Mouse (Mus musculus) CH12.LX (cell line): ENCODE results near the gene Pef1. TPM values are rescaled to one million over a fixed set of nuclear protein-coding genes. Genes with fewer than 3 reads are reported as not detected.

Experiments used
- DNase-seq: peaks from one replicate; pipeline ENCODE4 v3.0.0-alpha.2; 2013; ENCODE audit errors: extremely low read depth
- H3K27ac ChIP-seq: 2 replicates; pipeline ENCODE4 v1.5.1; 2012; ENCODE audit warnings: low read depth, mild to moderate bottlenecking, control low read depth, moderate library complexity; ENCODE audit not compliant: insufficient read depth
- H3K27me3 ChIP-seq: replicated peaks from 2 replicates; pipeline ENCODE3; 2012; ENCODE audit warnings: inconsistent platforms
- H3K36me3 ChIP-seq, 2 experiments: replicated peaks in 1 of 2; 2 replicates each; pipeline versions ENCODE3 to v1.6.1; 2012; ENCODE audit warnings: inconsistent platforms in 1 of 2, low read length in 1 of 2, mild to moderate bottlenecking in 1 of 2, mixed read lengths in 1 of 2, moderate library complexity in 1 of 2; ENCODE audit not compliant: control insufficient read depth in 1 of 2, insufficient read depth in 1 of 2
- H3K4me1 ChIP-seq, 2 experiments: 2 replicates each; pipeline ENCODE4 v1.6.1; 2012; ENCODE audit warnings: inconsistent platforms in 1 of 2, moderate library complexity in 1 of 2; ENCODE audit not compliant: insufficient read depth in 2 of 2, control insufficient read depth in 1 of 2
- H3K4me2 ChIP-seq: 2 replicates; pipeline ENCODE4 v1.6.1; 2012; ENCODE audit warnings: low read depth, mild to moderate bottlenecking, control low read depth; ENCODE audit not compliant: poor library complexity, insufficient read depth, severe bottlenecking
- H3K4me3 ChIP-seq, 3 experiments: fragments of 150-350 bp in 1 of 3; sonication (generic) in 1 of 3; replicated peaks in 1 of 3; 2 replicates each; pipeline versions ENCODE3 to v1.5.1; 2011 to 2012; ENCODE audit warnings: low read depth in 2 of 3, low read length in 2 of 3, mild to moderate bottlenecking in 2 of 3, moderate library complexity in 2 of 3, control low read depth in 1 of 3, improper control_type of control experiment in 1 of 3, inconsistent platforms in 1 of 3, mixed read lengths in 1 of 3; ENCODE audit not compliant: poor library complexity in 1 of 3
- H3K79me2 ChIP-seq: replicated peaks from 2 replicates; pipeline ENCODE4 v1.6.1; 2012; ENCODE audit warnings: mild to moderate bottlenecking, moderate library complexity; ENCODE audit not compliant: control insufficient read depth, poor library complexity, insufficient read depth, severe bottlenecking; ENCODE audit errors: extremely low read depth
- H3K9ac ChIP-seq: 2 replicates; pipeline ENCODE4 v1.6.1; 2012; ENCODE audit warnings: low read depth, mild to moderate bottlenecking, control low read depth, moderate library complexity; ENCODE audit not compliant: insufficient read depth
- H3K9me3 ChIP-seq: replicated peaks from 2 replicates; pipeline ENCODE3; 2012; ENCODE audit warnings: low read length, inconsistent platforms, mixed read lengths
- BHLHE40 ChIP-seq: IDR thresholded peaks from 2 replicates; pipeline ENCODE4 v1.6.1; 2011; ENCODE audit warnings: mild to moderate bottlenecking, low read depth, low read length, improper control_type of control experiment
- CTCF ChIP-seq, 2 experiments: IDR thresholded peaks in 1 of 2; conservative IDR thresholded peaks in 1 of 2; 2 replicates each; pipeline ENCODE4 v1.5.1; 2011 to 2012; ENCODE audit warnings: low read depth in 2 of 2, low read length in 2 of 2, improper control_type of control experiment in 1 of 2, inconsistent platforms in 1 of 2, mild to moderate bottlenecking in 1 of 2, moderate library complexity in 1 of 2
- E2F4 ChIP-seq: IDR thresholded peaks from 2 replicates; pipeline ENCODE4 v1.6.1; 2011; ENCODE audit warnings: low read depth, low read length, improper control_type of control experiment; ENCODE audit not compliant: insufficient replicate concordance
- ETS1 ChIP-seq: conservative IDR thresholded peaks from 2 replicates; pipeline ENCODE4 v1.6.1; 2012; ENCODE audit warnings: low read depth, mild to moderate bottlenecking, inconsistent platforms, low read length, improper control_type of control experiment, moderate library complexity
- GABPA ChIP-seq: IDR thresholded peaks from 2 replicates; pipeline ENCODE4 v1.6.1; 2012; ENCODE audit warnings: low read depth, low read length, improper control_type of control experiment, inconsistent platforms; ENCODE audit not compliant: insufficient replicate concordance
- IRF4 ChIP-seq: IDR thresholded peaks from 2 replicates; pipeline ENCODE4 v1.6.1; 2014; ENCODE audit warnings: low read depth, mild to moderate bottlenecking, inconsistent platforms, low read length, improper control_type of control experiment
- JUN ChIP-seq: IDR thresholded peaks from 2 replicates; pipeline ENCODE4 v1.6.1; 2011; ENCODE audit warnings: low read depth, mild to moderate bottlenecking, low read length, improper control_type of control experiment, moderate library complexity; ENCODE audit not compliant: insufficient read depth
- JUND ChIP-seq: conservative IDR thresholded peaks from 2 replicates; pipeline ENCODE4 v1.6.1; 2011; ENCODE audit warnings: low read depth, low read length, improper control_type of control experiment
- KAT2A ChIP-seq: IDR thresholded peaks from 2 replicates; pipeline ENCODE4 v1.6.1; 2012; ENCODE audit warnings: low read length, improper control_type of control experiment, inconsistent platforms; ENCODE audit not compliant: insufficient replicate concordance
- MAX ChIP-seq: IDR thresholded peaks from 2 replicates; pipeline ENCODE4 v1.6.1; 2011; ENCODE audit warnings: low read length, improper control_type of control experiment
- MYC ChIP-seq: IDR thresholded peaks from 2 replicates; pipeline ENCODE4 v1.6.1; 2011; ENCODE audit warnings: low read depth, mild to moderate bottlenecking, improper control_type of control experiment, low read length
- NRF1 ChIP-seq: IDR thresholded peaks from 2 replicates; pipeline ENCODE4 v1.6.1; 2014; ENCODE audit warnings: low read depth, mild to moderate bottlenecking, inconsistent platforms, low read length, improper control_type of control experiment, moderate library complexity
- PAX5 ChIP-seq: IDR thresholded peaks from 2 replicates; pipeline ENCODE4 v1.6.1; 2012; ENCODE audit warnings: low read length, inconsistent platforms, mixed read lengths
- POLR2A ChIP-seq: IDR thresholded peaks from 2 replicates; pipeline ENCODE4 v1.6.1; 2011; ENCODE audit warnings: low read depth, mild to moderate bottlenecking, improper control_type of control experiment, low read length
- POLR2AphosphoS2 ChIP-seq: IDR thresholded peaks from 2 replicates; pipeline ENCODE4 v1.6.1; 2011; ENCODE audit warnings: low read depth, low read length, improper control_type of control experiment
- RAD21 ChIP-seq: IDR thresholded peaks from 2 replicates; pipeline ENCODE4 v1.6.1; 2011; ENCODE audit warnings: low read depth, mild to moderate bottlenecking, low read length, improper control_type of control experiment, moderate library complexity
- RCOR1 ChIP-seq: conservative IDR thresholded peaks from 2 replicates; pipeline ENCODE4 v1.6.1; 2012; ENCODE audit warnings: low read depth, mild to moderate bottlenecking, inconsistent platforms, low read length, improper control_type of control experiment
- SIN3A ChIP-seq: IDR thresholded peaks from 2 replicates; pipeline ENCODE4 v1.6.1; 2012; ENCODE audit warnings: low read length, improper control_type of control experiment, inconsistent platforms
- TBP ChIP-seq: conservative IDR thresholded peaks from 2 replicates; pipeline ENCODE4 v1.6.1; 2011; ENCODE audit warnings: low read depth, low read length, improper control_type of control experiment
- TCF12 ChIP-seq: IDR thresholded peaks from 2 replicates; pipeline ENCODE4 v1.6.1; 2014; ENCODE audit warnings: low read depth, mild to moderate bottlenecking, inconsistent platforms, low read length, improper control_type of control experiment
- USF2 ChIP-seq: conservative IDR thresholded peaks from 2 replicates; pipeline ENCODE4 v1.6.1; 2011; ENCODE audit warnings: low read depth, low read length, improper control_type of control experiment
- ZC3H11A ChIP-seq: IDR thresholded peaks from 2 replicates; pipeline ENCODE4 v1.6.1; 2012; ENCODE audit warnings: low read depth, mild to moderate bottlenecking, inconsistent platforms, low read length, improper control_type of control experiment
- ZKSCAN1 ChIP-seq: IDR thresholded peaks from 2 replicates; pipeline ENCODE4 v1.6.1; 2012; ENCODE audit warnings: low read depth, inconsistent platforms, low read length, improper control_type of control experiment, borderline replicate concordance
- ZNF384 ChIP-seq: IDR thresholded peaks from 2 replicates; pipeline ENCODE4 v1.6.1; 2012; ENCODE audit warnings: low read depth, low read length, improper control_type of control experiment, inconsistent platforms
- dilution Hi-C: fragments of 300-500 bp; cut with MboI; formaldehyde crosslinking; loops from 2 replicates; pipeline ENCODE4 v1.14.3; 2020; ENCODE audit warnings: low sequenced_read_pairs; ENCODE audit not compliant: extremely low pct_unique_long_range_greater_than_20kb, extremely low pct_ligation_motif_present
- in situ Hi-C: fragments of 300-500 bp; cut with MboI; formaldehyde crosslinking; loops from 3 replicates; pipeline ENCODE4 v1.14.3; 2019; ENCODE audit warnings: low sequenced_read_pairs, low pct_ligation_motif_present, low pct_unique_long_range_greater_than_20kb, mixed read lengths
- polyA plus RNA-seq: library from polyadenylated mRNA; unstranded; fragments of >175 nt; gene quantifications from 2 replicates; pipeline ENCODE4 v1.2.1, GENCODE M21; 2012; ENCODE audit warnings: low read depth; ENCODE audit not compliant: insufficient read length
- total RNA-seq, 2 experiments: library from RNA; depleted of rRNA; stranded (reverse); fragments of 300-350 nt in 1 of 2; fragments of >200 nt in 1 of 2; gene quantifications; 2 replicates each; pipeline ENCODE4 v1.2.3; 2012 to 2014

Pef1 gene
- total and polyA plus RNA-seq, 3 experiments, result 26.2 to 38.6 (median 32.5) TPM

DNA sequence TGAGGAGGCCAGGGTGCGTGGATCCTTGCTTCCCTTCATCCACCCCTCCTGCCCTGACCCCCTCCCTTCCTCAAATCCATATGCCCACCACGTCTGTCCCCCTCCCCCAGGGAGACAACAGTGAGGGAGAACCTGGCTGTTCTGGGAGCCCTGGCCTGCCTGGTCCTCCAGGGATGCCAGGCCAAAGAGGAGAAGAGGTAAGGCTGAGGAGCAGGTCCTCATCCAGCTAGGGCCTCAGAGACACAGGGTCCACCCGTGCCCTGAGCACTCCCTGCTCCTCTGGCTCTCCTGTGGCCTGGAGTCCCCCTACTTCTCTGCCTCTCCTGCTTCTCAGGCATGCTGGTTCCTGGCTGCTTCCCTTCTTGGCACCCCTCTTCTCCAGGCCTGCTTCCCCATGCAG lies 22.8 kb upstream of the Pef1 start:
- no peak for DNase-seq
- Histone ChIP-seq H3K27ac (no peak overlapping the region), H3K9me3 (no peaks in the 10 kb centered on the region), H3K36me3 (no peaks in the 10 kb centered on the region), H3K4me3 (no peak overlapping the region), H3K4me2 (no peak overlapping the region), H3K27me3 (peaks cover 97% of the 10 kb centered on the region), H3K4me1 (no peaks in the 10 kb centered on the region), H3K9ac (no peak overlapping the region), H3K79me2 (no peaks in the 10 kb centered on the region)
- in situ Hi-C loops (loop anchor here (25.0 kb wide), 2 partner anchors 292 to 367 kb away; no protein-coding TSS in a partner anchor), dilution Hi-C loops (no loop called here)
- TF ChIP-seq MYC, result no peak
- no peak for TF ChIP-seq ZKSCAN1
- TF ChIP-seq KAT2A, result no peak
- no peak for TF ChIP-seq E2F4
- no peak for TF ChIP-seq USF2
- TF ChIP-seq SIN3A, result no peak
- no peak for TF ChIP-seq JUN
- TF ChIP-seq ZNF384, result no peak
- TF ChIP-seq POLR2AphosphoS2, result no peak
- TF ChIP-seq TBP, result no peak
- TF ChIP-seq POLR2A, result no peak
- TF ChIP-seq PAX5, result no peak
- TF ChIP-seq BHLHE40, result no peak
- TF ChIP-seq ETS1, result no peak
- no peak for TF ChIP-seq JUND
- no peak for TF ChIP-seq ZC3H11A

DNA sequence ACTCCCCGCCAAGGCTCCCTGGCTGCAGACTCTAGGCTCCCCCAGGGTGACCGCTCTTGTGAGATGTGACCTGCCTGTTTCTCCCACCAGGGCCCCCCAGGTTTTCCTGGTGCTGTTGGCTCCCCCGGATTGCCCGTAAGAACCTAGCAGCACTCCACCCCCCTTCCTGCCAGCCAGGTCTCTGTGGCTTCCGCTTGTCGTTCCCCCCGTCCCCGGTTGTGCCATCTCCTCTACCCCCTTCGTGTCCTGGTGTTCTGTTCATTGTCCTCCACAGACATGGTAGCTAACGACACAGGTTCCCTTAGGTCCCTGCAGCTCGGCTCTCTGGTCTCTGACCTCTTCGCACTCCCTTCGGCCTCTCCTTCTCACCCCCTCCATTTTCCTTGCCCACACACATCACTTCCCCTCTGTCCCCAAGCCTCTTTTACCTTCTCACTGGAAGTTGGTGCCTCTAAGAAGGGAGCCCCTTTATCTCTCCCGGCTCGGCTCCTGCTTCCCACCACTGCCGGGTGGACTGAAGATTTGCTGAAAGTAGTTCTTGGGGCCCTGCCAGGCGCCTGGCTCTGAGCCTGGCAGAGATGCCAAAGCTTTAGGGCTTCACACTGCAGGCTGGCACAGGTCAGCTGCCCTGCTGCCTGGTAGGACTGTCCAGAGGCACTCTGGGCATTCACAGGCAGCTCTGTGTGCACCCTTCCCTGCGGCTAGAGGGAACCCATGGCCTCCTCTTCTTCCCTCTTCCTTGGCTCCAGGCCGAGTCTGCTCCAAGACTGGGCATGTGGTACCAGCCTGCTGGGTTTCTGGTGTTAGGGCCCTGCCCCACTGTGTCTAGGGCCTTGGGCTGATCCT lies 20.8 kb upstream of the Pef1 start:
- H3K36me3 ChIP-seq, result no peaks in the 10 kb centered on the region
- dilution Hi-C loops (no loop called here), in situ Hi-C loops (loop anchor here (25.0 kb wide), 2 partner anchors 294 to 369 kb away; no protein-coding TSS in a partner anchor)
- no peaks in the 10 kb centered on the region for H3K4me1 ChIP-seq
- TF ChIP-seq ZC3H11A (no peak), IRF4 (no peak), RCOR1 (no peak), NRF1 (no peak), MAX (no peak), POLR2A (no peak), TCF12 (no peak), RAD21 (no peak), POLR2AphosphoS2 (no peak), CTCF (conservative IDR thresholded peaks at IDR 0.05 in 1 of 2, IDR thresholded peaks at IDR 0.05 in 1 of 2; ENCODE audit: low read depth in 2 of 2, low read length in 2 of 2) (no peak), ZNF384 (no peak), GABPA (no peak)
- H3K9ac ChIP-seq, result no peak overlapping the region
- no peak overlapping the region for H3K27ac ChIP-seq
- no peak overlapping the region for H3K4me2 ChIP-seq
- no peak for DNase-seq
- no peak overlapping the region for H3K4me3 ChIP-seq
- no peaks in the 10 kb centered on the region for H3K9me3 ChIP-seq
- H3K27me3 ChIP-seq, result peaks cover 96% of the 10 kb centered on the region
- H3K79me2 ChIP-seq, result no peaks in the 10 kb centered on the region
